Mouse (Mus musculus) megakaryocyte progenitor cell, adult 5-6 weeks (primary cell): Measurements from ENCODE around the gene Dnajb13. TPM values are rescaled to one million over a fixed set of nuclear protein-coding genes. Genes with fewer than 3 reads are reported as not detected.

Source experiments
- ATAC-seq: replicated peaks from 2 replicates; pipeline ENCODE4 v1.8.0; 2016; ENCODE audit warnings: mild to moderate bottlenecking, moderate TSS enrichment, inconsistent platforms; ENCODE audit not compliant: poor library complexity
- total RNA-seq, 2 experiments: library from RNA; stranded (forward) in 1 of 2; stranded (reverse) in 1 of 2; fragments of 157-497, 149-512 nt in 1 of 2; fragments of 200-1000 nt in 1 of 2; gene quantifications; 2 replicates each; pipeline versions ENCODE4 v1.2.3 to v1.2.4; 2015 to 2017

Gene Dnajb13
- total RNA-seq (2015): not detected in 2 replicates
- 0.17 TPM in 1 of 2 replicates, not detected in the other for total RNA-seq (2017)

- ATAC-seq: no peak
These were observed at the start of gene Dnajb13 for GRCm38 (mm10) chr7:100514573-100514972. Dnajb13 (minus strand) TSS chr7:100514960.

GRCm38 (mm10) chr7:100561861-100562587 is 47.3 kb upstream of the Dnajb13 start:
- no peak for ATAC-seq

- peak; percentile 52 for ATAC-seq
These were observed 44.6 kb upstream of the Dnajb13 start for GRCm38 (mm10) chr7:100559331-100559730.

- ATAC-seq: no peak
These were observed 42.5 kb upstream of the Dnajb13 start for GRCm38 (mm10) chr7:100557241-100557640.

DNA sequence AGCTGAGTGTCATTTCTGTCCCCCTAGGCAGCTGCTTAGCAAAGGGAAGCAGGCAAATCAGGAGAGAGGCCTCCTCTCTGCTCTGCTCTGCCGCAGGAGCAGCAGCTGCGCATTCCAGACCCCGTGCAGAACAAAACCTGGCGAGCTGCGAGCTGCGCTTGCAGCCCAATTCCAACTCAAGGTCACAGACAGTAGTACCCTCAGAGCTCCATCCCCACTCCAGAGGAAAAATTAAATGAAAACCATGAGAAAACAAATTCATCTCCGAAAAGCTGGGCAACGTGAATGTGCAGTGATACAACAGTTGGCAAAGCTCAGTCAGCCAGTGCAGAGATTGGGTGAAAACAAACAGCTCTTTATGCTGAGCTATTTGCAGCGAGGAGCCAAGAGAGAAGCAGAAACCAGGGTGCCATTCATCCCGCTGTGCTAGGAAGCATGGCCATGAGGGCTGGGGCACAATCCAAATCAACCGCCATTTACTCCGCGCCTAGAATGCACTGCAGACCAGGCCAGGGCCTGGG is 40.7 kb upstream of the Dnajb13 start:
- ATAC-seq: no peak

DNA sequence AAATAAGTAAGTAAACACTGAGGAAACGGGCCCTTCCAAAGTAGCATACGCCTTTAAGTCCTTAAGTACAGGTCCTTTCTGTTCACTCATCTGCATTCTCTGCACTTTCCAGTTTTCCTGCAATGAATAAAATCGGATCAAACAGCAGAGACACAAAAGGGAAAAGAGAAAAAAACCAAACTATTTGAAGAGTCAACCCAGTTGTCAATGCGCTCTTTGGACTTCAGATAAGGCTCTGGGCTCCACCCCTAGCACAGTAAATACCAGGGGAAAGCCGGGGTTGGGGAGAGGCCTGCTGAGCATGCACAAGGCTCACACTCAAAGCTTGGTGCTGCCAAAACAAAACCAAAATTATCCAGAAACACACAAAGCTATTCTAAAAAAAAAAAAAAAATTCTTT is 40.2 kb upstream of the Dnajb13 start:
- ATAC-seq: no peak

DNA sequence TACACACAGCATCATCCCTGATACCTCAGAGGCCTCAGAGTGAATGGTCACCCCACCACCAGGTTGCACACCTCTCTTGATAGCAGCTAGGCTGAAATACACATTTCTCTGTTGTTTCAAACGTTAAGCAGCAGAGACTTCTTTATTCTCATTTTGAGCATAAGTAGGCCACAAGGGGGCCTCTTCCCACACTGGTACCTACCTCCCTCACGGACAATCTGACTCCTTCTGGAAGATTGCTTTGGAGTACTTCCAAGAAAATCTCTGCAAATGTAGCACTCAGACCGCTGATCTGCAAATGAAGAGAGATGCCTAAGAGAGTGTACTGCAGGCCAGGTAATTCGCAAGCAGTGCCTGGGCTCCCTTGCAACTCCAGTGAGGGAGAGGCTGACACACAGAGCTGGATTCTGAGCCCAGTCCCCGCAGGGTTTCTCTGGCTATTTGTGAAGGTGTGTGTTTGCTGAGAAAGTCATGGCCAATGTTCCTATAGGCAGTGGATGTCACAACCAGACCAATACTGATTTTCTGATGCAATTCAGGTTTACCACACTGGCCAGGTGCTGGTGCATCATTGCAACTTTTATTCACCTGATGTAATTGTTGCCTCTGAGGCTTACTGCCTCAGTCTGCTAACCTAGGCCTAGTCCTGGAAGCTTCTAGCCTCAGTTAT is 35.7 kb upstream of the Dnajb13 start:
- no peak for ATAC-seq

- ATAC-seq: no peak
These were observed 35.0 kb upstream of the Dnajb13 start for GRCm38 (mm10) chr7:100549796-100550195.

DNA sequence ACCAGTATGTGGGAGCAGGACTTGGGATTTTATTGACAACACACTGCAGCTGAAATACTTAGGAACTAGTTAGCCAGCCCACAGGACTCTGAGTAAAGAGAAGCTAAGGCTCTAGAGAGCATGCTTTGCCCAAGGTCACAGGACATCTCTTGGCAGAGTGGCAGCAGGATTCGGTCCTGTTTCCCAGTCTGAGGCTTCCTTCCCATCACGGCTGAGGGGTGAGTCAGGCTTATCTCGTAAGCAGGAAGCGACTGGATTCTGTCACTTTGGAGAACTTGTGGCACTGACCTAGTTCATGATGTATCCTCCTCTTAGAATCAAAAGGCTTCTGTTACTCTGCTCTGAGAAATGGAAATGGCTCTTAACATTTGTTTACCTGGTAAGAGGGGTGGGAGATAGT is 32.9 kb upstream of the Dnajb13 start:
- ATAC-seq: no peak

DNA sequence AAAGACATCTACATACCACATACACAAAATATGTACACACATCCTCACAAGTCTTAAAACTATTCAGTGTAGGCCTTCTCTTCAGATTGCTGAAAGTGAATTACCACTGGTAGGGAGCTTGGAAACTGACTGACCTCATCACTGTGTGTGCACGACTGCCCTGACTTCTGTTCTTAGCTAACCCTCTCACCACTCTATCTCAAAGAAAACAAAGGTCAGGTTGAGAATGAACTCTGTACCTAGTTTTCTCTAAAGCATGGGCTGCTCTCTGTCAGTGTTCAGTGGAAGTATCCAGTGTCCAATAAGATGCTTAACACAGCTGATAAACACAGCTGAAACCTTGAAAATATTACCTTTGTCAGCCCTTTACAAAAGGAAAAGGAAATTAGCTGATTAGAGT is 29.7 kb upstream of the Dnajb13 start:
- ATAC-seq: no peak

DNA sequence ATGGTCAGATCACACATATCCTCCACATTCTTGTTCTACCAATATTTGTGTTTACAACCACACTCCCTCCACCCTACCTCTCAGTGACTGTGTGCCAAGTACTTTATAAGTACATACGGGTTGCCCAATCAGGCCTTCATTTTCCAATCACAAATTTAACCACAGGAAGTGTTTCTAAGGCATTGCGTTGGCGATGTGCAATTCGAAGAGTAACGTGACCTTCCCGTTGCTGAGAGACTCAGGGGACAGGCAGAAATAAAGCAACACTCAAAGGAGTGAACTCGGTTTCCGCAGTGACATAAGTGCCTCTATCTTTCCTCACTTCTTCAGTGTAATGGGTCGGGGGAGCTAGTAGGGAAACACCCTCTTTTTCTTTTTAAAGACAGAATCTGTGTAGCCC is 24.8 kb upstream of the Dnajb13 start:
- ATAC-seq: peak; percentile 51

- ATAC-seq: no peak
These were observed 22.8 kb upstream of the Dnajb13 start for GRCm38 (mm10) chr7:100537519-100537902.

- peak; percentile 95 for ATAC-seq
These were observed 22.2 kb upstream of the Dnajb13 start, which contains the start of gene Coa4 for GRCm38 (mm10) chr7:100536804-100537518. Coa4 (plus strand) TSS chr7:100537071.

GRCm38 (mm10) chr7:100535831-100536230 is 21.1 kb upstream of the Dnajb13 start:
- no peak for ATAC-seq

DNA sequence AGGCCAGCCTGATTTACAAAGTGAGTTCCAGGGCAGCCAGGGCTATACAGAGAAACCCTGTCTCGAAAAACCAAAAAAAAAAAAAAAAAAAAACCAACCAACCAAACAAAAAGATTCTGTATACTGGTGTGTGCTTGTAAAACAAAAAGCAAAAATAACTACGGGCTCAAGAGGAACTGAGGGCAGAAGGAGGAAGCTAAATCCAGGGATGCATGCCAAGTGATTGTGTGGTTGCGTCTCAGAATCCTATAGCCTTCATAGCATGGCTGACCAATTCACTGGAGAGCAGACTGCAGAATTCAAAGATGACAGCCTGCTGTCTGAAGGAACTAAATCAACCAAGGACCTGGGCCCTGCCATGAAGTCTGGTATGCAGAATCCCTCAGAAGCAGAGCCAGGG is 19.5 kb upstream of the Dnajb13 start:
- no peak for ATAC-seq

GRCm38 (mm10) chr7:100533503-100533902 is 18.7 kb upstream of the Dnajb13 start:
- no peak for ATAC-seq

DNA sequence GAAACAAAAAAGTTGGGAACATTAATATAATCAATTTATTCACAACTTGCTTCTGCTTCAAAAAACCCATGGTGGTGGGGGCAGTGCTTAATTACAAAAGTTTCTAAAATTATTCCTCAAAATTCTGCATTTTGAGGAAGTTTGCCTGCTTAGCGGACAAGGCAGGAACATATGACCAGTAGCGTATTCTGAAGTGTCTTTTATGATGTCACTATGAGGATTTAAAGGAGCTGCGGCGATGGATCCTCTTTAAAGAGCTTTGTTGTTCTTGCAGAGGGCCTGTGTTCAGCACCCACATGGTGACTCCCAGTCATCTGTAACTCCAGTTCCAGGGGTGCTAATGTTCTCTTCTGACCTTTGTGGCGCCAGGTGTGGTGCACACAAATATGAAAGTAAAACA is 16.0 kb upstream of the Dnajb13 start:
- peak; percentile 26; the same call in 1 of the 2 replicates for ATAC-seq

- no peak for ATAC-seq
These were observed 9.9 kb upstream of the Dnajb13 start for GRCm38 (mm10) chr7:100524669-100525068.

GRCm38 (mm10) chr7:100522222-100522621 is 7.5 kb upstream of the Dnajb13 start:
- ATAC-seq: no peak

DNA sequence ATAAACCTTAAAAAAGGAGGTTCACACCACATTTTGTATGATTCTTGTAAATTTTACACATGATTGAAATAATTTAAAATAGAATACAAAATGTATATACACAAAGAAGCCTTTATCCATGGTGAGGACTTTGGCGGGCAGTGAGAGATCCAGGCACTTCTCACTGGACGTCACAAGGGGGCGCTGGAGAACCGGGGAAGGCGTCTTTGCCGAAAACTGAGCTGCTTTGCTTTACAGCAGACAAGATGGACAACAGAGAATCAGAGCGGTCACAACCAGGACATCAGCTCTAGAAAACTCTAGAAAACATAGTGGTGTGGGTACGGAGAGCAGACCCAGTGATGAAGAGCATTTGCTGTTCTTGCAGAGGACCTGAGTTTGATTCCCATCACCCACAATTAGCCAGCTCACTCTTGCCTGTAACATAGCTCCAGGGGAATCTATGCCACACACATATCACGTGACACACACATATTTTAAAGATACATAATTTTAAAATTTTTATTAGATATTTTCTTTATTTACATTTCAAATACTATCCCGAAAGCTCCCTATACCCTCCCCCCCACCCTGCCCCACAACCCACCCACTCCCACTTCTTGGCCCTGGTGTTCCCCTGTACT is 6.0 kb upstream of the Dnajb13 start:
- ATAC-seq: peak; percentile 98

GRCm38 (mm10) chr7:100520204-100520603 is 5.4 kb upstream of the Dnajb13 start:
- ATAC-seq: no peak
